9 mouse cellular contexts compared by ENCODE assay signal in genomic region chr5:72710572-72711278, GRCm38 (mm10). TPM values are rescaled to one million over a fixed set of nuclear protein-coding genes. Genes with fewer than 3 reads are reported as not detected.
A peak's percentile ranks its signal among the peaks of the same experiment; 100 is the strongest.
DNase-seq lines count a peak whose midpoint lies in the region; ATAC-seq and TF ChIP-seq lines count a peak whose summit lies in the region.
"Had no signal": no experiment of that assay in that cellular context is flagged by ENCODE, and none has a peak within 500 bp of the region (broad histone marks: within the 10 kb centered on the region; RNA-seq: fewer than 3 reads in every experiment).

No protein-coding gene starts in this region.

- no peak overlapping the region for H3K9ac ChIP-seq in forebrain, postnatal 0 days
- H3K9ac ChIP-seq in kidney, postnatal 0 days (ENCODE audit: low read depth, low read length) = no peak overlapping the region
- no peak overlapping the region for H3K9ac ChIP-seq in liver, postnatal 0 days (replicated peaks)
- H3K9ac ChIP-seq: heart, embryonic 15.5 days had no signal

- H3K4me3 ChIP-seq in C2C12 (ENCODE audit: insufficient read depth, poor library complexity, severe bottlenecking) = no peak overlapping the region
- no peak overlapping the region for H3K4me3 ChIP-seq in forebrain, postnatal 0 days (ENCODE audit: low read depth, low read length)
- H3K4me3 ChIP-seq in kidney, postnatal 0 days (replicated peaks; ENCODE audit: low read depth, low read length) = no peak overlapping the region
- no peak overlapping the region for H3K4me3 ChIP-seq in liver, postnatal 0 days (ENCODE audit: low read depth, low read length)
- H3K4me3 ChIP-seq: heart, embryonic 15.5 days had no signal

- peak; percentile 16 for TF ChIP-seq CTCF in C2C12 (IDR thresholded peaks at IDR 0.05; ENCODE audit: control insufficient read depth, insufficient read depth, insufficient read length)
- peak; percentile 93 for TF ChIP-seq CTCF in forebrain, postnatal 0 days (IDR thresholded peaks at IDR 0.05; ENCODE audit: low read depth)
- peak; percentile 97 for TF ChIP-seq CTCF in kidney, postnatal 0 days (IDR thresholded peaks at IDR 0.05; ENCODE audit: low read depth)
- peak; percentile 89 for TF ChIP-seq CTCF in liver, postnatal 0 days (IDR thresholded peaks at IDR 0.05; ENCODE audit: low read depth)

- H3K4me1 ChIP-seq in forebrain, postnatal 0 days (ENCODE audit: insufficient read depth) = no peaks in the 10 kb centered on the region
- 0 out of 2 replicates have a peak, but pooled peaks cover 4% of the 10 kb centered on the region for H3K4me1 ChIP-seq in kidney, postnatal 0 days (replicated peaks; ENCODE audit: insufficient read depth, low read length)
- H3K4me1 ChIP-seq in liver, postnatal 0 days (ENCODE audit: insufficient read depth) = no peaks in the 10 kb centered on the region
- H3K4me1 ChIP-seq: heart, embryonic 15.5 days had no signal

- WGBS in forebrain, postnatal 0 days = 28% methylated on average over 4 of the region's 4 CpGs
- 27% methylated on average over 4 of the region's 4 CpGs for WGBS in kidney, postnatal 0 days
- WGBS in liver, postnatal 0 days (ENCODE audit: insufficient replicate concordance) = 18% methylated on average over 4 of the region's 4 CpGs

- no peaks in the 10 kb centered on the region for H3K79me3 ChIP-seq in C2C12 (ENCODE audit: low read depth)

- H3K27ac ChIP-seq in forebrain, postnatal 0 days (ENCODE audit: low read depth, low read length) = no peak overlapping the region
- H3K27ac ChIP-seq in kidney, postnatal 0 days = no peak overlapping the region
- no peak overlapping the region for H3K27ac ChIP-seq in liver, postnatal 0 days (ENCODE audit: low read depth)
- H3K27ac ChIP-seq: heart, embryonic 15.5 days had no signal

- no peak for TF ChIP-seq EP300 in liver, postnatal 0 days (IDR thresholded peaks at IDR 0.05; ENCODE audit: low read depth)

- peak; percentile 7 for DNase-seq in 3134 (ENCODE audit: extremely low read depth, insufficient read length, low spot score)
- DNase-seq in adrenal gland, postnatal 36 days = peak; percentile 51 to 61
- peak; percentile 88 for DNase-seq in forebrain, postnatal 0 days
- DNase-seq in kidney, postnatal 0 days (ENCODE audit: low spot score) = peak; percentile 85
- DNase-seq in liver, postnatal 0 days = peak; percentile 64
- peak; percentile 83 for DNase-seq in retina, embryonic 14.5 days (ENCODE audit: low spot score)
- DNase-seq in yolk sac, embryonic 10.5 days (ENCODE audit: low spot score) = peak; percentile 29

- ATAC-seq in forebrain, postnatal 0 days = no peak
- ATAC-seq in kidney, postnatal 0 days (replicated peaks; ENCODE audit: low FRiP score, low read depth) = no peak
- ATAC-seq in liver, postnatal 0 days = no peak

- H3K36me3 ChIP-seq in C2C12 (ENCODE audit: control insufficient read depth, insufficient read depth) = no peaks in the 10 kb centered on the region
- H3K36me3 ChIP-seq in forebrain, postnatal 0 days (ENCODE audit: insufficient read depth) = no peaks in the 10 kb centered on the region
- no peaks in the 10 kb centered on the region for H3K36me3 ChIP-seq in kidney, postnatal 0 days (ENCODE audit: insufficient read depth, low read length)
- H3K36me3 ChIP-seq in liver, postnatal 0 days (replicated peaks; ENCODE audit: insufficient read depth, low read length) = no peaks in the 10 kb centered on the region
- H3K36me3 ChIP-seq: heart, embryonic 15.5 days had no signal

- H3K9me3 ChIP-seq in forebrain, postnatal 0 days (ENCODE audit: low read length) = no peaks in the 10 kb centered on the region
- no peaks in the 10 kb centered on the region for H3K9me3 ChIP-seq in kidney, postnatal 0 days (replicated peaks; ENCODE audit: low read length)
- H3K9me3 ChIP-seq in liver, postnatal 0 days (ENCODE audit: low read length) = no peaks in the 10 kb centered on the region
- H3K9me3 ChIP-seq: heart, embryonic 15.5 days had no signal

- no peaks in the 10 kb centered on the region for H3K27me3 ChIP-seq in C2C12 (ENCODE audit: control insufficient read depth, insufficient read depth, insufficient read length)
- H3K27me3 ChIP-seq in forebrain, postnatal 0 days (ENCODE audit: insufficient read depth, low read length) = no peaks in the 10 kb centered on the region
- H3K27me3 ChIP-seq in kidney, postnatal 0 days (ENCODE audit: insufficient read depth, low read length) = no peaks in the 10 kb centered on the region
- H3K27me3 ChIP-seq in liver, postnatal 0 days (ENCODE audit: insufficient read depth, low read length) = no peaks in the 10 kb centered on the region
- H3K27me3 ChIP-seq: heart, embryonic 15.5 days had no signal

- H3K4me2 ChIP-seq in forebrain, postnatal 0 days (ENCODE audit: low read depth) = no peak overlapping the region
- H3K4me2 ChIP-seq in kidney, postnatal 0 days (ENCODE audit: low read length) = no peak overlapping the region
- H3K4me2 ChIP-seq in liver, postnatal 0 days (ENCODE audit: low read depth, low read length) = no peak overlapping the region
- H3K4me2 ChIP-seq: heart, embryonic 15.5 days had no signal

- H3ac ChIP-seq in C2C12 (ENCODE audit: control insufficient read depth, insufficient read length, low read depth) = no peak overlapping the region

- H3K79me2 ChIP-seq in C2C12 (ENCODE audit: control insufficient read depth, insufficient read depth) = no peaks in the 10 kb centered on the region

TF ChIP-seq in C2C12, 6 proteins besides CTCF, POLR2A, EP300 and RAD21:
- TF ChIP-seq MYOD1 (IDR thresholded peaks at IDR 0.05; ENCODE audit: control insufficient read depth, insufficient read length, low read depth) = no peak

RNA-seq across cellular contexts. Expression of gene Txk, which starts 41.9 kb away (rescaled TPM):
- polyA plus RNA-seq in C2C12 (2012; fragmentation: generic; extraction: Trizol) = 0.04 TPM
- under 1 TPM; 0.10 TPM for total RNA-seq in adrenal gland, postnatal 36 days (2021)
- total RNA-seq in forebrain, postnatal 0 days (2014; rRNA removed) = not detected in 2 replicates
- polyA plus RNA-seq in forebrain, postnatal 0 days (2015; fragmentation: Nextera tagmentation; extraction: Ambion mirVana) = 0.06 and 0.13 TPM in 2 replicates
- 0.45 and 0.78 TPM in 2 replicates for polyA plus RNA-seq in kidney, postnatal 0 days (2015; fragmentation: Nextera tagmentation; extraction: Ambion mirVana)
- 0.27 and 0.32 TPM in 2 replicates for polyA plus RNA-seq in liver, postnatal 0 days (2015; fragmentation: Nextera tagmentation; extraction: Ambion mirVana)

Comparison
In these comparisons a context has a peak if more than half of its experiments do, and no peak if none do; other contexts are left out.
1. DNase-seq: peak in every context shown above with its lines; median percentile 88 in forebrain, postnatal 0 days; 85 in kidney, postnatal 0 days; 83 in retina, embryonic 14.5 days; 64 in liver, postnatal 0 days; 56 in adrenal gland, postnatal 36 days; 29 in yolk sac, embryonic 10.5 days; 7 in 3134.
2. CTCF ChIP-seq: peak in every context shown above with its lines; median percentile 97 in kidney, postnatal 0 days; 93 in forebrain, postnatal 0 days; 89 in liver, postnatal 0 days; 16 in C2C12.